Mouse (Mus musculus) embryo, embryonic 11 days (tissue): ENCODE results near the gene Hist1h1c.
"Not testable (repeated sequence)": the region's sequence is repeated elsewhere in the genome, so short reads cannot be mapped to it uniquely, and the experiment has no call there.

ENCODE experiments used
- DNase-seq: peaks from one replicate; pipeline ENCODE4 v3.0.0-alpha.2; 2015

Hist1h1c gene

DNA sequence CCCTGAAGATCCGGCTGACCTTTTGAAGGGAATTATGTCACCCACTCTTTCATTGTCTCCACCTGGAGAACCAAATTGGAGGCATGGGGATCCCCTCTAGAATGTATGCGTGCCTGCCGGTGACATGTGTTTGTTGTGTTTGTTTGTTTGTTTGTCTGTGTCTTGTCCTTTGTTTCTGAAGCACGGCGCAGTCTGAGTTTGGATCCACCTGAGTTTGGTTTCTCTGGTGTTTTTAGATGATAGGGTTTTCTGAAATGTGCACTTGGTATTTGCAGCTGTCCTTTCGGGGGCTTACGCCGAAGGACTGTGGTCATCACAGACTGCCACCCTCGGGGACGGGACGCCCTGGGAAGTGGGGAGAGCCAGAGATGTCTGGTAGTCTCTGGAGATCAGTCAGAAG lies 21.4 kb upstream of the Hist1h1c start:
- DNase-seq, result no peak

DNA sequence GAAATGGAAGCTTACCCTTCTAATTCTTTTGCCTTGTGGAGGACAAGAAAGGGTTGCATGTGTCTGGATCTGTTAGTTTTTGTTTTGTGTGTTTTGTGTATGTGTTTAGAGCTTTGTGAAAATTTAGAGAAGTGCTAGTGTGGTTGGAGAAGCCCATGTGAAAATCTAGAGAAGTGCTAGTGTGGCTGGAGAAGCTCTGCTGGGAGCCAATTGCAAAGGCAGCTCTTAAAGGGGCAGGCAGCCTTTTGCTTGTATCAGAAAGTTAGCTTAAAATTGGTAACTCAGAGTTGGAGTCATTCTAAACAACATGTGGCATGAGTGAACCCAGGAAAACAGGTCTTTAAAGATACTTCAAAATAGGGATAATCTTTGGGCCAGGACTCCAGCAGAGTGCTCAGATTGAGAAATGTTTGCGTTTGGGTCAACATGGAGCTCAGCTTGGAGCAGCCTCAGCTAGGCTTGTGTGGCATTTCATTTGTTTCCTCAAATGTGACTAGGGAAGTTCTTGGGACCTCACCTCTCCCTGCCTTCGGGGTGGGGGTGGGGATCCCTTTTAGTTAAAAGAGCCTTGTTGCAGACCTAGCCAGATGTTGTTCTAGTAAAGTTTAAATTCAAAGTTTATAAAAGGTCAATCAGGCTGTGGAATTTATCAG lies 20.9 kb upstream of the Hist1h1c start:
- DNase-seq, result not testable (repeated sequence)

DNA sequence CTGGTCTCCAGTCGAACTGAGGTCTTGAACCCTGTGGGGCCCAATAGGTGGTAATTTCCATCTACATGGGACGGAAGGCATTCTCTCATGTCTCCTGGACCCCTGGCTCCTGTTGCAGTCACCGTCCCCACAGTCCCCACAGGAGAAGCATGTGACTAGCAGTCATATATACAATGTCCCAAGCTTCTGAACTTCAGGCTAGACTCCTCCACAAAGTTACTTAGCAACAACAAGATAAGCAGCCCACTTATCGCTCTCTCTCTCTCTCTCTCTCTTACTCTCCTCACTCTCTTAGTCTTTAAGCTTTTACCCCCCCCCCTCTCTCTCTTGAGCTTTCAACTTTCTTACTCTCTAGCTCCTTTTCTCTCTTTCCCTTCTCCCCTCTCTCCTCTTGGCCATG lies 14.4 kb upstream of the Hist1h1c start:
- DNase-seq, result no peak

DNA sequence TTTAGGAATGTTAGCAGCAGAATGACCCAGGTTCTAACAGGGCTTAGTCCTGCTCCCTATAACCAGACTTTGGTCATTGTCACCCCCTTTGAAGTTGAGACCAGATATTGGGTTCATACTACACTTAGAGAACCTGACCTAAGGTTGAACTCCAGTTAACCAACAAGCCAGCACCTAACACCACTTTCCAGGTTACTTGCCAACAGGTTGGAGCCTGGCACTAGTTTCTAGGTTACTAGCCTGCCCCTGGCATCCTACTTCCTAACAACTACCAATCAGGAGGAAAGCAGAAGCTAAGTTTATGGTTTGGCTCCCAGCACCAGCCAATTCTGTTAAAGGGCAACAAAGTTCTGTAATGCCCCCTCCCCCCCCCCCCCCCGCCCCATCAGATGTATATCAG lies 13.4 kb upstream of the Hist1h1c start:
- no peak for DNase-seq

DNA sequence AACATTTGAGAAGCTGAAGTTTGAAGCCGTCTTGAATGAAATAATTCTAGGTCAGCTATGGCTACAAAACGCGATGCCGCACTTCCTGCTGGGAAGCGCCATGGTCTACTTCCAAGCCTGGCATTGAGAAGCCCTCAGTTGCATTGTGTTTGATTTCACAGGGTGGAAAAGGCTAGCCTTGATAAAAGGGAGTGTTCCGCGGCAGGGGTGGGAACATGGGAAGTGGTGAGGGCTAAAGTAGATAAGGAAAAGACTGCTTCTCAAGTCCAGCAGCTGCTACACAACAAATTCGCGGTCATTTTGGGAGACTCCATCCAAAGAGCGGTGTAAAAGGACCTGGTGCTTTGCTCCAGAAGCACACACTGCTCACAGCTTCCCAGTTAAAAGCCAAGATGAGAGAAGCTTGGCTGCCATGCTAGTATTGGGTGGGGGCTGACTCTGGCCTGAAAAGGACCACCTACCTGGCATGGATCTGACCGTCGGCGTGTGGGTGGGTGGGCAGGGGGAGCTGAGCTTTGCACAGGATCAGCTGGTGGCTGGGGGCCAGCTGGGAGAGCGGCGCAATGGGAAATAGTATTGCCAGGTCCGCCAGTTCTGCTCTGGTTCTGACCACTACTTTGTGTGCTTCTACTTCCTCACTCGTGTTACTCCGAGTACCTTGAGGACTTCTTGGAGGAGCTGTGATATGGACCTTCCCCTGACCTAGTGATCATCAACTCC lies 10.0 kb upstream of the Hist1h1c start:
- DNase-seq, result no peak

DNA sequence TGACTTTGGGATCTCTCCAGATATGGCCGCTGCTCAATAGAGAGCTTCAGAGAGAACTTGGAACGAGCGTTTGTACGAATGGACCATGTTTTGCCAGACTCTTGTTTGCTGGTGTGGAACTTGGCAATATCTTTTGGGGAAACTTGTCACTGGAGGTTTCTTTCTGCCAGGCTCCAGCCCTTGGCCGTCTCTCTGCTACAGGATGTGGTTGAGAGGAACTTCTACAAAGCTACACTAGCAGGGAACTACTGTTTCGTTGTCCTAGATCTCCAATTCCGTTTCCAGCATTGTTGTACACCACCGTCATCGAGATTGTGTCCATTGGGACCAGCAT lies 9.4 kb upstream of the Hist1h1c start:
- no peak for DNase-seq

DNA sequence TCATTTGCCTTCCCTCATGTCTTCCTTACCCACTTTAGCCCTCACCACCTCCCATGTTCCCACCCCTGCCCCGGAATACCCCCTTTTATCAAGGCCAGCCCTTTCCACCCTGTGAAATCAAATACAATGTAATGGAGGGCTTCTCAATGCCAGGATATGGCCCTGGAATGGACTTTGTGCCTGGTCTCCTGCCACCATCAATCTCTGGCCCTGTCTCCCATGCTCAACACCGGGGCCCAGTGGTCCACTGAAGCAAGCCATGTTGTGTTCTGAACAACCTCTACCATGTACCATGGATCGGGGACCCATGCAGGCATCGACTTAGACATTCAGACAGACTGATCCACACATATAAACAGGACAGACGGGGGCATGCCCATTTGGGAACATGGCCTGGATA lies 8.9 kb upstream of the Hist1h1c start:
- DNase-seq, result no peak

DNA sequence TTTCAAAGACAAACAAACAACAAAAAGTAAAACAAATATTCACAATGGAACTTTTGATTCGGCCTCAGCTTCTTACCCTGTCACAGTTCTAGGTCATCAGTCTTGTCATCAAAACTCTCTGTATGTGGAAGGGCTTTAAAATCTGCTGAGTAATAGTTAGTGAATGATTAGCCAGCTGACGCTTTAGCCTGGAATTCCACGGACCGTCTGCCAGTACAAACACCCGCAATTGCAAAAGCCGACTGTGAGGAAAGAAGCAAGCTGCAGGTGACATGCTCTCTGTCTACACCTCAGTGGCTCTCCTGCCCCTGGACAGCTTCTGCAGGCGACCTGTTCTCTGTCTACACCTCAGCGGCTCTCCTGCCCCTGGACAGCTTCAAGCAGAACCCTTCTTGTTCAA lies 8.1 kb upstream of the Hist1h1c start:
- DNase-seq, result no peak

DNA sequence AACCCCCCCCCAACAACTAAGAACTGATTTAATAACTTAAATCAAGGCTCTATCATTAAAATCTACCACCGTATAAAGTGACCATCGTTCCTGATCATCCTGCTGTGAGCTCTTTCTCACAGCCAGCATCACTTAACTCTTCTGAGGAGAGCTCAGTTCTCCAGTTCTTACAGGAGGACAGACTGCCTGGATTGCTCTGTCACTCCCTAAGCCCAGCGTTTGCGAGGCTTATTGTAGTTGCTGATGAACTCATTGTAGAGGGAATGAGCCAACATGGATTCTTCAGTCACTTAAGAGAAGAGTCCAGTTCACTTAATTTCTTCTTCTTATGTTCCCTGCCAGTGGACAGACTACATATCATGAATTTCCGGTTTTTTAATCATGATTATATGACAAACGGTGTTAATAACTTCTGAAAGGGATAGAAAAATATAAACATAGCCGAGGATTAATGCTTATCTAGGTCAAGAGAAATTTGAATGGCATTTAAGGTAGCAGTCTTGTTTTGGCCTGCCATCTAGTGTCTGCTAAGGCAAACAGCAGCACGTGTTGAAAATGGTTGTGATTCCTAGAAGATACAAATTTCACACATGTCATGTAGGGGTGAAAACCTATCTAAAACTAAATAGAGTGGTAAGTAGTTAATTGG lies 6.3 kb upstream of the Hist1h1c start:
- DNase-seq, result peak; percentile 70

DNA sequence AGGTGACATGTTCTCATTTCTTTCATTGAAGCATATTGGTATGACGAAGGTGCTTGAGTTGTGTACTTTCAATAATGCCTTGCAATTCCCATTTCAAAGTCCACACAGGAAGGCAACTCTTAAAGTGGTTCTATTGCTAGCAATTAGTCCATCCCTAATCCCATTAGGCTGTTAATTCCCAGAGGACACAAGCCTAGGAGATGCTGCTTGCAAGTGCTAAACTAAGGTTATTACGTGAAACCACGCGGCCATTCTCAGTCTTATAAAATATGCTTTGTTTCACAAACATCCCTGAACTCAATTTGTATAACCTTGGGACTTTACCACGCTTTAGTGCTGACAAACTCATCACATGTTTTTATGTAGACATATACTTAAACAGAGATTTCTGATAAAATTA lies 1.5 kb upstream of the Hist1h1c start:
- DNase-seq, result no peak

DNA sequence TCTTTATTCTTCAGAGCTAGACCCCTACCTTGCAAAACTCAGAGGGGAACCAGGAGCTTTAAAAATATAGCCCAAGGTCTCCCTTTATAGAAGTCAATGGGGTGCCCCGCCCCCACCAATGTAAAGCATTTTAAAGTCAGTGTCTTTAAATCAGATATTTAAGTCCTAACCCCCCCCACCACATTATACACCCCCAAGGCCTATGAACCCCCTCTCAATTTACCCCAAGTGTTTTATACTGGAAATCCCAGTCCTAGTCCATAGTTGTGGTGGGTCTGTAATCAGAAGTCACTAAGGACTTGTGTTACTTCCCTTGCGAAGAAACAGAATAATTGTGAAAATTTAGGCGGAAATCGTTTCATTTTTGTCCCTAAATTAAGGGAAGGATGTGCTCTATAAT lies 567 bp upstream of the Hist1h1c start:
- peak; percentile 49 for DNase-seq

DNA sequence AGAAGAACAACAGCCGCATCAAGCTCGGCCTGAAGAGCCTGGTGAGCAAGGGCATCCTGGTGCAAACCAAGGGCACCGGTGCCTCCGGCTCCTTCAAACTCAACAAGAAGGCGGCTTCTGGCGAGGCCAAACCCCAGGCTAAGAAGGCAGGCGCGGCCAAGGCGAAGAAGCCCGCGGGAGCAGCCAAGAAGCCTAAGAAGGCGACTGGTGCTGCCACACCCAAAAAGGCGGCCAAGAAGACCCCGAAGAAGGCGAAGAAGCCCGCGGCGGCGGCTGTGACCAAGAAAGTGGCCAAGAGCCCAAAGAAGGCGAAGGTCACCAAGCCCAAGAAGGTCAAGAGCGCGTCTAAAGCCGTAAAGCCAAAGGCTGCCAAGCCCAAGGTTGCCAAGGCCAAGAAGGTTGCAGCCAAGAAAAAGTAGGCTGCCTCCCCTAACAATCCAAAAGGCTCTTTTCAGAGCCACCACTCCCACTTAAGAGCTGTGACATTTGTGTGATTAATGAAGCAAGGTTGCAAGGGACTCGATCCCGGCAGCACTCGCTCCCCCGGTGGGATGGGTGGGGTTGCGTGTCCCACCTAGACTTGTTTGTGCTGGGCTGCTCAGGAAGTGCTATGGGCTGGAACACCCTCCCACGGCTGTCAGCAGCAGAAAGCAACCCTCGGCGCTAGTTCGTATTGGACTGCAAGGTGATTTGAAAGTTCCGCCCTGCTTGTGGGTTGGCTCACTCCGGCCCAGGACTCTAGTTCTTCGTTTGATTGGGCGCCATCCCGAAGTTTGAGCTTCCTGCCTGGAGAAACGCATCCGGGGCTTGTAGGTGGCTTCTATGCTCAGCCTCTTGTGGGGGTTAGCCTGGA lies 687 bp downstream of the Hist1h1c start:
- peak; percentile 93 for DNase-seq

DNA sequence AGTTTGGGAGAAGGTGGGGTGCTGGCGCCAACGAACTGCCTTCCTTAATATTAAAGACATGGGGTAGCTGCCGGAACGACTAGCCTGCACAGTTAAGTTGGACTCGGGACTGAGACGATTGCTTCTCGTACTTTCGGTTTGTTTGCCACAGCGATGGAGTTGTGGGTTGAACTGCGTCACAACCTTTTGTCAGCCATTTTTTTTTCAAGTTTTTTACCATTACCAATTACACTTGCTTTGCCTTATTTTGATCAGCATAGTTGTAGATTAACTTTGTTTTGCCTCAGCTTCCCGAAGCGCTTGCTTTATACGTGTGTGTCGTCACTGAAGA lies 1.3 kb downstream of the Hist1h1c start:
- no peak for DNase-seq

DNA sequence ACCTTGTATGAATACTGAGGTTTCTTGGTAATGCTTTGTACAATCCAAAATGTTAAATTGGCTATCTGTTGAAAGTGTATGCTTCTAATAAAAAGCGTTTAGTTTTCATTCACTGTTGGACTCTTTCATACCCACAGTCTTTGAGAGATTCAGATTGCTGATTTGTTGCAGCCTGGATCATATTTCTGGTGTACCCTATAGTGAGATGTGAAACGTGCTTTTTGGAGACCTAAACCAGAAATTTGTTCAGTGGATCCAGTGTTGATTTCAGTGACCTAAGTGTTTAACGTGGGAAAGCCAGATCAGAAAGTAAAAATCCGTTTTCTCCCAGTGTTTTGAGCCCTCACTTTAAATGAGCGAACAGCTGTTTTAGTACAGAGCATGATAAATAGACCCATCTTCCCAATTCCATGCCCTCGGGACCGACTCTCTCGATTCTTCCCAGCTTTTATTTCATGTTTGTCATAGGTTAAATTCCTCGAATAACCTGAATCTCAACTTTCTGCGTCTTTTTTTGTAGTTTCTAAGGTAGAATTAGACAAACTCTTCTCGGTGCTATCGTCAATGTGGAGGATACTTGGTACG lies 1.7 kb downstream of the Hist1h1c start:
- DNase-seq, result peak; percentile 42

DNA sequence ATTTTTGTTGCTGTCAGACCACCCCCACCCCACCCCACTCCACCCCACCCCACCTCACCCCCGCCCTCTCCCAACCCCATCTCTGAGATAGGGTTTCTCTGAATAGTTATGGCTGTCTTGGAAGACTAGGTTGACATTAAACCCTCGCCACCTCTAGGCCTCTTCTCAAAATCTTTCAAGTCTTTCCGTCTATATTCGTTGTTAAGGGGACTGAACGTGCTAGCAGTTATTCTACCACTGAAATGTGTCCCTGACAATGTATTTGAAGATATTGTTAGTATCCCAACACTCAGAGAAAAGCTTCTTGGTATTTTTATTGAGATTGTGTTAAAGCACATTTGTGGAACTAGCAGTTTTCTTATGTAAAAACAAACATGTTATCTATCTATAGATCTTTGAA lies 2.3 kb downstream of the Hist1h1c start:
- no peak for DNase-seq

DNA sequence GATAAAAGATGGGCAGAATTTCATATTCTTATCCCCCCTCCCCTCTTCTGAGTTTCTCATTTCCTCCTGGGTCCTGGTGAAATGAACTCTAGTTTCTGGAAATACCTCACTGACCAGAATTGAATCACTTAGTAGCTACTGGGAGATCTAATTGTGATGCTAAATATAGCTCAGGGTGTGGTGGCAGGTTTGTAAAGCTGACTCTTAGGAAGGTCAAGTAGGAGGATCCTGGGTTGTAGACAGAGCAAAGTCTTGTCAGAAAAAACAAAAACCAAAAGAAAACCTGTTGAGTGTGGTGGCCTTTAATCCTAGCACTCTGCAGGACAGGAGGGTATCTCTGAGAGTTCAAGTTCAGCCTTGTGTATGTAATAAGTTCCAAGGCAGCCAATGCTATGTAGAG lies 3.4 kb downstream of the Hist1h1c start:
- DNase-seq, result no peak

DNA sequence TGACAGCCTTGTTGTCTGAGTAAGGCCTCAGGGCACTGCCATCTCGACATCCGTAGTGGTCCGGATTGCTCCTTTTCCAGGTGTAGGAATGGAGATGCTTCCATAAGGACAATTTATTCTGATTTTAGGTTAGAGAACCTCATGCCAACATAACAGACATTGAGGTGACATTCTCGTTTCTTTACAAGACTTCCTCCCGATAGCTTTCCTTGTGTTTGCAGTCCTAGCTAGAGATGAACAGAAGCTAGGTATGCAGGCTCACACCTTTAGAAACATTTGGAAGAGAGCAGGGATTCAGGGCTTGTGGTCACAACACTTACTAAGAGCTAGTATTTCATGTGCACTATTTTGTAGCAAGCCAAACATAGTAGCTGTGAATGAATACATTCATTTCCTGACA lies 4.6 kb downstream of the Hist1h1c start:
- DNase-seq, result no peak

DNA sequence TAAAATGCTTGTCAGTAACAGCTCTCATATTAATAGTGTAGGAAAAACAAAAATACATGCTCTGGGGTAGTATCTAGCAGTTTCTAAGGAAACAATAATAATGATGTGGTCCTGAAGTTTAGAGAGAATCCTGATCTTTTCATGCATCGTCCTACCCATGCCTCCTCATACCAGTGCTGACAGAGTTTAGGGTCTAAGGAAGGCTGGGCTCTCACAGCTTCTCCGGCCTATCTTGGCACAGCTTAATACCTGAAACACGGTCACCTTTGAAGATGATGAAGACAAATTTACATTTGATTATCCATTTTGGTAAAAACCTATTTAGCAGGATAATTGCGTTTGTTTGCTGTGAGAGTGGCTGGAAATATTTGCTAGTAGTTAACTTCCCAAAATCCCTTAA lies 5.4 kb downstream of the Hist1h1c start:
- peak; percentile 37 for DNase-seq

DNA sequence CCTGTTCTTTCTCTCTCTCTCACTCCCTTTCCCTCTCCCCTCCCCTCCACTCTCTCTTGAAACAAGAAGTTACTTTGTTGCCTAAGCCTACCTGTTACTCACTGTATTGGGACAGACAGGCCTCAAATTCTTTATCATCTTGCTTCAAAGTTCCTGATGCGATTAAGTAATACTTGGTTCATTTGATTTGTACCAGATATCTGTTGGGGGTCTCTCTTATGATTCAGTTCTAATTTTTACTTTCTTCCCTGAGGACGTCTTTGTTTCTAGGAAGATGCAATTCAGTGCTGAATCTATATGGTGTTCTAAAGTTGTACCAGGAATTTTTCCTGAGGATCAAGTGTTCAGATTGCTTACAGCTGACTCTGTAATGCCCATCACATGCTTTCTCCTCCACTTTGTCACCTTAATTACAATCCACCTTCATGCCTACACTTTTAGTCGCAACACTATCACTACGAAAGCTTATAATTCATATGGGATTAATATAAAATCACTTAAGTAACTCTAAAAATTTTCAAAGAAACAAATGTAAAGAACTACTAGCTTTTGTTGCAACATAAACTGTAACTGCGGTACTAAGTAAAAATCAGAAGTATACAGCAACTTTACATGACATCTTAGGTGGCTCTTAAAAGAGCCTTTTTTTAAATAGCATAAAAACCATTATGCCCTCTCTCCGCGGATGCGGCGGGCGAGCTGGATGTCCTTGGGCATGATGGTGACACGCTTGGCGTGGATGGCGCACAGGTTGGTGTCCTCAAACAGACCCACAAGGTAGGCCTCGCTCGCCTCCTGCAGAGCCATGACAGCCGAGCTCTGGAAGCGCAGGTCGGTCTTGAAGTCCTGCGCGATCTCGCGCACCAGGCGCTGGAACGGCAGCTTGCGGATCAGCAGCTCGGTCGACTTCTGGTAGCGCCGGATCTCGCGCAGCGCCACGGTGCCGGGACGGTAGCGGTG lies 6.1 kb downstream of the Hist1h1c start:
- DNase-seq, result peak; percentile 47

DNA sequence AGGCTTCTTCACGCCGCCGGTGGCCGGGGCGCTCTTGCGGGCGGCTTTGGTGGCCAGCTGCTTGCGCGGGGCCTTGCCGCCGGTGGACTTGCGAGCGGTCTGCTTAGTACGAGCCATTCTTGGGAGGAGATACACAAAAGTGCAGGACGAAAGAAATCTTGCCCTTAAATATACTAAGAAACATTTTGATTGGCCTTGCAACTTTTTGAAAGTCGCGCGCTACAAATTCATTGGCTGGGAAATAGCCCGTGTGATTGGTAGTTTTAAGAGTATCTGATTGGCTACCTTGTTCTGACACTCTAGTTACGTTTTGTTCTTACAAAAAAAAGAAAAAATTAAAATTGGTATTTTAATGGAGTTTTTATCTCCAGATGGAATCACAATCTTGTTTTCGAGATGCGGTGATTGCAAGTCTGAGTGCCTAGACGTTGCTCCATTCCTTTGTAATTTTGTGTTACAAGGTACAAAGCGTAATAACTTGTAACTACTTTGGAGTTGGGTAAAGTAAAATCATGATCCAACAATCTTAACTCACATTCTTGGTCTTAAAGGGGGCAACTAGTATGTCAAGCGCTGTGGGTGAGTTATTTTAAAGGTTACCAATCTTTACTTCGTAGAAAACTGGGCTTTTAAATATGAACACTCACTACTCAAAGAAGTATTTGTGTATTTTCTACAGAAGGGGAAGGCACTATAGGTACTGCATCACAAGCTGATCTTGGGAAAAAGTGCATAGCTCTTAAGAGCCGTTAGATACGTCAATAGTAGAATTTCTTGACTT lies 7.0 kb downstream of the Hist1h1c start, which contains the start of gene Hist1h3c:
TSS of gene Hist1h3c (minus strand) at position 222 of the 781 bp plus-strand sequence.
- DNase-seq, result peak; percentile 93
